Mouse (Mus musculus): ENCODE data around the gene Gm42372.

DNA sequence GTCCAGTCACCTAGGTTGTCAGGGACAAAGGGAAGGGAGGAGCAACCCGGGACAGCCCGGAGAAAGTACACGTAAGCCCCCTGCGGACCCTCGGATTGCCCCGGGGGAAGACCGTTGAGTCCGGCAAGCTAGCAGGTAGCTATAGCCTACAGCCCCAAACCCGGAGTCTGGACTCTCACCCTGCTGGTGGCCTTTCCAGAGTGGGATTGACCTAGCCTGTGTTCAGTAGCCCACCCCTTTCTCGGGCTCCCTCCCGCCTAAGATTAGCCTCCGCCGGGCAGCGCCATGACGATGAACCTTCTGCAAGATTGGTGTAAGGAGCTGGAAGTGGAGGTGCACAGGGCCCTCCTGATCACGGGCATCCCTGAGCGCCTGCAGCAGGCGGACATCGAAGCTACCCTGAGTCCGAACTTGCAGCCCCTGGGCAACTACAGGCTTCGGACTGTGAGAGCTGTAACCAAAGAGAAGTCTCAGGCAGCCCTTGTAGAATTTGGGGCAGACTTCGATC, 38.0 kb upstream of the Gm42372 start:
- TF ChIP-seq CTCF (IDR thresholded peaks at IDR 0.05; ENCODE audit: borderline replicate concordance, control insufficient read depth, extremely low read depth, insufficient read depth, low read length, poor library complexity): 0 out of 2 replicates have a peak, but pooled peaks have one; percentile 1
- no peak for TF ChIP-seq POLR2A (IDR thresholded peaks at IDR 0.05; ENCODE audit: control insufficient read depth, extremely low read depth, insufficient read depth, low read length, poor library complexity)

Data from thymus, adult 2 months (tissue).